Mouse (Mus musculus) adrenal gland (tissue): Measurements from ENCODE around the gene Ghsr.

ENCODE experiments used
- intact Hi-C: fragments of 180-260 bp; cut with DNase I; formaldehyde crosslinking; loops from one replicate; pipeline ENCODE4 v1.15.1; 2025

Gene Ghsr

GRCm38 (mm10) chr3:27408564-27408963 lies 37.4 kb downstream of the Ghsr start:
- intact Hi-C loops: no loop called here

GRCm38 (mm10) chr3:27411286-27411685 lies 40.1 kb downstream of the Ghsr start:
- intact Hi-C loops: no loop called here

GRCm38 (mm10) chr3:27413566-27413965 lies 42.4 kb downstream of the Ghsr start:
- intact Hi-C loops: no loop called here

- intact Hi-C loops: no loop called here
Measured at GRCm38 (mm10) chr3:27416786-27417185, 45.6 kb downstream of the Ghsr start.

- intact Hi-C loops: no loop called here
Measured at GRCm38 (mm10) chr3:27418602-27419001, 47.5 kb downstream of the Ghsr start.

GRCm38 (mm10) chr3:27421980-27422379 lies 50.8 kb downstream of the Ghsr start:
- intact Hi-C loops: no loop called here

GRCm38 (mm10) chr3:27422521-27422920 lies 51.4 kb downstream of the Ghsr start:
- intact Hi-C loops: no loop called here

GRCm38 (mm10) chr3:27424049-27424667 lies 53.0 kb downstream of the Ghsr start:
- intact Hi-C loops: no loop called here

GRCm38 (mm10) chr3:27427406-27427805 lies 56.3 kb downstream of the Ghsr start:
- intact Hi-C loops: no loop called here
